Mouse (Mus musculus) adrenal gland, postnatal 10 days (tissue): ENCODE measurements at regions not wholly inside any gene's neighbourhood (a gene's known extent, or its start where the extent isn't known, plus 50 kb on each side); places are given as distances from the start of the nearest gene placed in this dataset.

Source experiments
- DNase-seq: peaks from one replicate; pipeline ENCODE4 v3.0.0; 2021; ENCODE audit warnings: mixed read lengths

GRCm38 (mm10) chr13:71481205-71481604 lies 482.3 kb downstream of the Irx1 start:
- no peak for DNase-seq

DNA sequence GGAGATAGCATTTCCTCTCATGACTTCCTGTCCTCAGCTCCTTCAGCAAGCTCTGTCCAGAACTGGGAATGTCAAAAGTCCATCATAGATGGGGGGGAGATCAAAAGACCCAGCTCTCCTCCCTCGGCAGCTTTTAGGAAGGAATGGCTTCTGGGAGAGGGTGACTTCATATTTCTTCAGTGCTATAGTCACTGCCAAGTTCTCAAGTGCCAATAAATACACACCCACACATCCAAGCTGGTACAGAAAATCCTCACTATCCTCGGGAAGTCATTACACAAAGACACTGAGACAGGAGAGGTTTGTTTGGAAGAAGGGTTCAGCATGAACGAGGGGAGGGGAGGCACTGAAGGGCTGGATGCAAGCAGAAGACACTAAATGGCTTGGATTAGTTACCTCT lies 502.0 kb downstream of the Irx1 start:
- DNase-seq: no peak

DNA sequence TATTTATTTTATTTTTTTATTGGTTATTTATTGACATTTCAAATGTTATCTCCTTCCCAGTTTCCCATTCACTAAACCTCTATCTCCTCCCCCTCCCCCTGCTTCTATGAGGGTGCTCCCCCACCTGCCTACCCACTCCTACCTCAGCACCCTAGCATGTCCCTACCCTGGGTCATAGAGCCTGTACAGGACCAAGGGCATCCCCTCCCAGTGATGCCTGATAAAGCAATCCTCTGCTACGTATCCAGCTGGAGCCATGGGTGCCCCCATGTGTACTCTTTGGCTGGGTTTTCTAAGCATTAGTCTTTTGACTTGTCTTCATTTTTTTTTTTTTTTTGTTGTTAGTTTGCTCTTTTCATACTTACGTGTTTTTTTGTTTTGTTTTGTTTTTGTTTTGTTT lies 502.9 kb downstream of the Irx1 start:
- no peak for DNase-seq

DNA sequence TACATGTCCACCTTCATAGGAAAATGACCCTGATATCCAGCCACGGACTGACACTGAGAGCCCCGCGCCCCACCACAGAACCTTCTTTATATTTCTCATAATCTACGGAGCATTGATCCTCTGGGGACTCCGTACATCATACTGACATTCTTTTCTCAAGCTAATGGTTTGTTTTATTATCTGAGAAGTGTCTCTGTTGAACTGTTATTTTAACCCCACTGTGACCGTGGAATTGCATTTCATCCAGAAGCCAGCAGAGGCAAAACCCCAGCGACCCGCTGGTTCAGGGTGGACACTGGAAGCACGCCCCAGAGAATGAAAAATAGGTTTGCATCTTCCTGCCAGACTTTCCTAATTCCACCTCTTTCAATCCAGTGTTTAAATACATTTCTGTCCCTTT lies 503.4 kb downstream of the Irx1 start:
- DNase-seq: no peak

DNA sequence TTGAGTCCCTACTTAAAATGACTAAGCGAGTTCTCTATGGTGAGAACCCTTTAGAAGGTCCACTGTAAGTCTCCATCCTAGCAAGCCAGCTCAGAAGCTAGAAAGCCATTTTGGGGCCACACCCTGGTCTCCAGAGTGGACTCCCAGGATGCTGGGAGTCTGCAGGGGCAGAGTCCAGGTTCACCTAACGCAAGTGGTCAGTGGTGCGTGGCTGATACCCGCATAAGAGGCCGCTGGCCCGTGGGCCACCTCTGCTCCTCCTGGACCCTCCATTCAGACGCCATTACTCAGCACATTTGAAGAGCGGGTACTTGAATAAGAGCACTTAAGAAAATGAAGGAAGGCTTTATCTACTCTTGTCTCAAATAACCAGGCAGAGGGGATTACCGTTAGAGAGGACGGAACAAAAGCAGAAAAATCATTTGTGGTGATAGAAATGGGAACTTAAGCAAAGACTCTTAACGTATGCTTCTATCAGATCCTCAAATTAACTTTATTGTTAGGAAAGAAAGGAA lies 504.4 kb downstream of the Irx1 start:
- no peak for DNase-seq

- peak; percentile 87 for DNase-seq
Measured at GRCm38 (mm10) chr13:71458061-71458935, 505.2 kb downstream of the Irx1 start.

- DNase-seq: no peak
Measured at GRCm38 (mm10) chr13:71457550-71457949, 506.0 kb downstream of the Irx1 start.

DNA sequence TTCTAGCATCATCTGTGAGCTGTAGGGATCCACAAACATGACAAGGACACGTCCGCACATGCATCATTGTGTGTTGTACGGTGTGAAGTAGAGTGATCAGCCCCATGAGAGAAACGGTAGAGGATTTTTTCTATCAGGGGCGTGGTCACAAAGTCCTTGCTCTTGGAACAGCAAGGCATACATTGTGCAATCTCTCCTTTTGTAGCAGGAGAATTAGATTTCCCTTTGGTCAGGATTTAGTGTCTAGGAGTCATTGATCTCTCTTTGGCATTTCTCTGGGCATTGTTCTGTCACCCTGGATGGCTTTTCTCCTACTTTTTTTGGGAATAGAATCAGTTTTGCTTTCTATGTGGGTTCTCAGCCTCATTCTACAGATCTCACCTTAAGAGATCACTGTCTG lies 511.3 kb downstream of the Irx1 start:
- no peak for DNase-seq

- DNase-seq: no peak
Measured at GRCm38 (mm10) chr13:71437601-71438099, 525.9 kb downstream of the Irx1 start.

- no peak for DNase-seq
Measured at GRCm38 (mm10) chr13:71403654-71404560, 559.6 kb downstream of the Irx1 start.

GRCm38 (mm10) chr13:71393716-71394309 lies 552.2 kb upstream of the Adamts16 start:
- DNase-seq: no peak

GRCm38 (mm10) chr13:71378641-71379040 lies 537.0 kb upstream of the Adamts16 start:
- DNase-seq: no peak

- peak; percentile 12 for DNase-seq
Measured at GRCm38 (mm10) chr13:71375909-71376606, 534.4 kb upstream of the Adamts16 start.

- DNase-seq: no peak
Measured at GRCm38 (mm10) chr13:71372701-71373685, 531.4 kb upstream of the Adamts16 start.

- DNase-seq: no peak
Measured at GRCm38 (mm10) chr13:71369832-71370231, 528.2 kb upstream of the Adamts16 start.

GRCm38 (mm10) chr13:71365261-71365660 lies 523.6 kb upstream of the Adamts16 start:
- no peak for DNase-seq

- no peak for DNase-seq
Measured at GRCm38 (mm10) chr13:71362311-71362710, 520.7 kb upstream of the Adamts16 start.

DNA sequence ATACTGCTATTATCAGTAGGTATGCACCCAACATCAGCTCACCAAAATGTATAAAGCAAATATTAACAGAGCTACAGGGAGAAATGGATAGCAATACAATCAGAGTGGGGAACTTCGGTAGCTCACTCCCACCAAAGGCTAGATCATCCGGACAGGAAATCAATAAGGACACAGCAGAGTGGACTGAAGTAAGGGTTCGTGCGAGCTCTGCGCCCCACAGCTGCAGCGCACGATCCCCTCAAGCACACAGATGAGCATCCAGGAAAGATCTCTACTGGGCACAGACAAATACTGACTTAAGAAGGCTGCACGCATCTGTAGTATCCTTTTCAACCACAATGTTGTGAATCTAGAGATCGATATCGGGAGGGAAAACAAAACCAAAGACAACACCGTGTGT lies 517.5 kb upstream of the Adamts16 start:
- DNase-seq: no peak

DNA sequence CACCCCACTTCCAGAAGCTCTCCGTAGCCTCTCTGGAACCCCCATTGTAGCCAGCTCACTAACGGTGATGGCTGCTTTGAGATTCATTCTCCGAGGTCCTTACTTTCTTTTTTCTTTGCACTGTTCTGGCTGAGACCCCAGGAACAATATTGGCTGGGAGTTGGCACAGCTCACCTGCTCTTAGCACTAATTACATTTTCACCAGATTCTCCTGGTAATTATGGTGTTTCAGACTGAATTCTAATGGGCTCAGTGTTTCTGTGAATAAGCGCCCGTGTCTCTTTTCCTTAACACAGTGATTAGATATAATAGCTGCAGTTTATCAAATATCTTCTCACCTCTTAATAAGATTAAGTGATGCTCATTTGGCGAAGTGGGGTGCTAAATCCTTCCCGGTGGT lies 509.2 kb upstream of the Adamts16 start:
- DNase-seq: no peak

DNA sequence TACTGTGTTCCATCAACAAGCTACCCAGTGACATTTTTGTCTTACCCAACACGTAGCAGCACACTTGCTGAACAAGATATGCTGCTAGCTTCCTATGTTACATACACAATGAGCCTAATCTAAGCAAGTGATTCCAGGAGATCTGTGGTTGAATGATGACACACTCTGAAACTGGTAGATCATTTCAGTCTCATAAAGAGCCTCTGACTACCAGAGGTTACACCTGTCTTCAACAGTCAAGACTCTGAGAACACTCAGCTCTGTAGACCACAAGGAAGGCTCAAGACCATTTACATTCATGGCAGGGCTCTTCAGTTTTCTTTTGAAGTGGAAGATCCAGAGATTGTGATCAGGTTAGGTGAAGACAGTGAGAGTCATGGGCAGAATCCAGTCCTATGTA lies 501.3 kb upstream of the Adamts16 start:
- DNase-seq: no peak
